Mouse (Mus musculus) intestine, embryonic 16.5 days (tissue): ENCODE measurements at regions not wholly inside any gene's neighbourhood (a gene's known extent, or its start where the extent isn't known, plus 50 kb on each side); places are given as distances from the start of the nearest gene placed in this dataset.
A peak's percentile ranks its signal among the peaks of the same experiment; 100 is the strongest.
"Not testable (repeated sequence)": the region's sequence is repeated elsewhere in the genome, so short reads cannot be mapped to it uniquely, and the experiment has no call there.

Experiments
- ATAC-seq: fragments of 200-750 bp; cut with Nextera tagmentation; 2 replicates; pipeline ENCODE4 v1.8.0; 2017; ENCODE audit warnings: moderate TSS enrichment, moderate library complexity
- H3K27ac ChIP-seq: fragments of 300-500 bp; sonication (generic); 2 replicates; pipeline ENCODE4 v1.5.1; 2014; ENCODE audit warnings: mild to moderate bottlenecking, low read length
- H3K27me3 ChIP-seq: fragments of 300-500 bp; sonication (generic); replicated peaks from 2 replicates; pipeline ENCODE4 v1.6.1; 2014; ENCODE audit warnings: low read length, control low read depth, mixed read lengths; ENCODE audit not compliant: control insufficient read depth, insufficient read depth
- H3K36me3 ChIP-seq: fragments of 300-500 bp; sonication (generic); 2 replicates; pipeline ENCODE4 v1.6.1; 2014; ENCODE audit warnings: low read length, control low read depth; ENCODE audit not compliant: control insufficient read depth, insufficient read depth
- H3K4me1 ChIP-seq: fragments of 300-500 bp; sonication (generic); 2 replicates; pipeline ENCODE4 v1.6.1; 2014; ENCODE audit warnings: low read length, control low read depth, mixed read lengths; ENCODE audit not compliant: control insufficient read depth, insufficient read depth
- H3K4me2 ChIP-seq: fragments of 300-500 bp; sonication (generic); 2 replicates; pipeline ENCODE4 v1.6.1; 2014; ENCODE audit warnings: low read depth, low read length, control low read depth
- H3K4me3 ChIP-seq: fragments of 300-500 bp; sonication (generic); 2 replicates; pipeline ENCODE4 v1.5.1; 2014; ENCODE audit warnings: mild to moderate bottlenecking, low read length
- H3K9ac ChIP-seq: fragments of 300-500 bp; sonication (generic); 2 replicates; pipeline ENCODE4 v1.6.1; 2014; ENCODE audit warnings: low read depth, low read length
- H3K9me3 ChIP-seq: fragments of 300-500 bp; sonication (generic); 2 replicates; pipeline ENCODE4 v1.6.1; 2016; ENCODE audit warnings: low read length, control low read depth; ENCODE audit not compliant: control insufficient read depth
- WGBS: fragments of 180-500 bp; shearing (Covaris S2); extraction: QIAGEN DNeasy Blood & Tissue Kit; methylation state at CpG from one replicate; pipeline ENCODE4 v1.1.7; 2014; 5-methylcytosine and 5-hydroxymethylcytosine counted together

DNA sequence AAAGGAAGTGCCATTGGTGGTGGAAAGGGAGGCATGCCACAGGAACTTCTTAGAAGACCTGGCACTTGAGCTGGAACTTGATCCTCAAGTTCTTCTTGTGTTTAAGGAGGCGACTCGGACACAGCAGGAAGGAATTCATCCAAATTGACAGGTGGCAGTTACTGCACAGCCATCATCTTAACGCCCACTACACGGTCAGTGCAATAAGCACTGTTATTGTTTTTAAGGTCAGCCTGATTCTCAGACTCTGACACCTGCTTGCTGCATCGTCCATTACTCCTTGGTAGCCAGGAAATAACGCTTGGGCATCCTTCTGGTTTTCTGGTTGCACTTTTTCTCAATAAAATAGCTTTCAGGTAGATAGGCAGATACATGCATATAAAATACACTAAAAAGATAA lies 118.6 kb upstream of the Cdyl start:
- WGBS: 65% methylated on average over 6 of the region's 6 CpGs
- no peaks in the 10 kb centered on the region for H3K4me1 ChIP-seq
- no peaks in the 10 kb centered on the region for H3K9me3 ChIP-seq
- H3K4me3 ChIP-seq: no peak overlapping the region
- H3K27ac ChIP-seq: no peak overlapping the region
- no peak overlapping the region for H3K9ac ChIP-seq
- no peak for ATAC-seq
- no peak overlapping the region for H3K4me2 ChIP-seq
- H3K27me3 ChIP-seq: no peaks in the 10 kb centered on the region
- no peaks in the 10 kb centered on the region for H3K36me3 ChIP-seq

GRCm38 (mm10) chr13:35564006-35564405 lies 95.6 kb upstream of the Cdyl start:
- Histone ChIP-seq H3K27ac (no peak overlapping the region), H3K9ac (no peak overlapping the region), H3K9me3 (no peaks in the 10 kb centered on the region), H3K36me3 (no peaks in the 10 kb centered on the region), H3K27me3 (no peaks in the 10 kb centered on the region), H3K4me3 (no peak overlapping the region), H3K4me1 (no peaks in the 10 kb centered on the region), H3K4me2 (no peak overlapping the region)
- no peak for ATAC-seq
- WGBS: 31% methylated on average over 1 of the region's 1 CpGs

- ATAC-seq: no peak
- 23% methylated on average over 3 of the region's 3 CpGs for WGBS
Measured at GRCm38 (mm10) chr13:35581616-35582015, 78.0 kb upstream of the Cdyl start.

DNA sequence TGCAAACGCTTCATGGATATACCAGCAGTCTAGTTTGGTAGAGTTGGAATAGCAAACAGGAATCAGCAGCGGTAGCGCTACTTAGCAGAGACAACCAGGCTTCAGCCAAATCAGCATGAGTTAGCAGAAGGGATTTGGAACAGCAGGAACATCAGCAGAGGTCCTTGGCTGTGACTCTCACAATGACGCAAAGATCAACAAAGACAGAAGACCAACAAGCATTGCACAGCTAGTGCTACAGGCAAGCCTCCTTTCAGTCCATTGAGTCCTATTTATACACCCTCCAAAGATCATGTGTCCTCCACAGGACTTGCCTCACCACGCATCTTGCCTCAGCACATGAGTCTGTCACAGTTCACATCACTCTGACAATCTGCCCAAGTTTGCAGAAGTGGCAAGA lies 61.6 kb upstream of the Cdyl start:
- no peak for ATAC-seq
- Histone ChIP-seq H3K9ac (no peak overlapping the region), H3K4me3 (no peak overlapping the region), H3K27me3 (no peaks in the 10 kb centered on the region), H3K4me2 (no peak overlapping the region), H3K4me1 (no peaks in the 10 kb centered on the region), H3K9me3 (no peaks in the 10 kb centered on the region), H3K27ac (no peak overlapping the region), H3K36me3 (no peaks in the 10 kb centered on the region)
- WGBS: 89% methylated on average over 5 of the region's 5 CpGs

More at GRCm38 (mm10) chr13:35581616-35582015, 78.0 kb upstream of the Cdyl start:
- H3K27me3 ChIP-seq: no peaks in the 10 kb centered on the region
- no peak overlapping the region for H3K27ac ChIP-seq
- H3K4me3 ChIP-seq: no peak overlapping the region
- H3K9me3 ChIP-seq: no peaks in the 10 kb centered on the region
- H3K36me3 ChIP-seq: no peaks in the 10 kb centered on the region
- no peak overlapping the region for H3K4me2 ChIP-seq
- H3K9ac ChIP-seq: no peak overlapping the region
- H3K4me1 ChIP-seq: no peaks in the 10 kb centered on the region

DNA sequence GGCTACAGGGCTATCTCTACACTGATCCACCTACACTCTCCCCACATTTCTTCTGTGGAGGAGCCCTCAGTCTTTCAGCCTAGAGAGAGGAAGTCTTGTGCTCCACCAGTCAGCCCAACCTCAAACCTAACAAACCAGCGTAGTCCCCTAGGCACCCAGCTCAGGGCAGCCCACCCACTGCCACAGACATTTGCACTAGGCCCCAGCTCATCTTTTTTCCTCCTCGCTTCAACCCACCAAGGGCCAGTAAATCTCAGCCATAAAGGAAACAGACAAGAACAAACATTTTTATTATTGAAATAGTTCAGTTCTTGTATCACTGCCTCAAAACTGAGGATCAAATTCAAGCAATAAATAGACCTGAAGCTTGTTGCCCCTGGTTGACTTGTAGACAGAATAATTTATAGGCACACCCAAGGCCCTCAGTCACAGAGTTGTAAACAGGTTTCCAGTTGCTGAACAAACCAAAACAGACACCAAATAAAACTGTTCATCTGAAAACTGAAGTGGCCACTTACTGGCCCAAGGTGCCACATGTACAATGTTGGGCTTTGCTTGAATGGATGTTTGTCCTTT lies 58.0 kb upstream of the Cdyl start:
- 87% methylated on average over 2 of the region's 2 CpGs for WGBS

DNA sequence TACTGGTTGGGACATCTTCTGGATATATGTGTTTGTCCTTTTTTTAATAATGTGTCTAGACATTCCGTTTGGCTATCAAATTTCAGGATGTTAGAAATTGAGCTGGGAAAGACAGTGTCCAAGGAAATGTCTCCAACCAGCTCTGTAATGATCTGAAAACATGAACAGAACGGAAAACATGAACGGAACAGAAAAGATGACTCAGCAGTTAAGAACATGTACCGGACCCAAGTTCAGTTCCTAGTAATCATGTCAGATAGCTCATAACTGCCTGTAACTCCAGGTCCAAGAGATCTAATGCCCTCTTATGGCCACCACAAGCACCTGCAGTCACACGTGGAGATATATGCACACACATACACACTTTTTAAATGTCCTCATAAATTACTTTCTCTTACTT lies 56.6 kb upstream of the Cdyl start:
- Histone ChIP-seq H3K9me3 (no peaks in the 10 kb centered on the region), H3K4me3 (no peak overlapping the region), H3K9ac (no peak overlapping the region), H3K4me2 (no peak overlapping the region), H3K4me1 (no peaks in the 10 kb centered on the region), H3K27me3 (no peaks in the 10 kb centered on the region), H3K27ac (no peak overlapping the region), H3K36me3 (no peaks in the 10 kb centered on the region)
- WGBS: 91% methylated on average over 5 of the region's 5 CpGs
- no peak for ATAC-seq

More for the DNA sequence above, 58.0 kb upstream of the Cdyl start:
- Histone ChIP-seq H3K36me3 (no peaks in the 10 kb centered on the region), H3K4me2 (no peak overlapping the region), H3K9me3 (no peaks in the 10 kb centered on the region), H3K27ac (no peak overlapping the region), H3K4me1 (no peaks in the 10 kb centered on the region), H3K9ac (no peak overlapping the region), H3K27me3 (no peaks in the 10 kb centered on the region), H3K4me3 (no peak overlapping the region)
- no peak for ATAC-seq

- H3K36me3 ChIP-seq: no peaks in the 10 kb centered on the region
- no peaks in the 10 kb centered on the region for H3K27me3 ChIP-seq
- H3K9me3 ChIP-seq: no peaks in the 10 kb centered on the region
- H3K27ac ChIP-seq: no peak overlapping the region
- no peak overlapping the region for H3K9ac ChIP-seq
- WGBS: 30% methylated on average over 1 of the region's 1 CpGs
- H3K4me1 ChIP-seq: no peaks in the 10 kb centered on the region
- H3K4me3 ChIP-seq: no peak overlapping the region
- ATAC-seq: peak; percentile 89
- no peak overlapping the region for H3K4me2 ChIP-seq
Measured at GRCm38 (mm10) chr13:35604061-35604460, 55.6 kb upstream of the Cdyl start.

- ATAC-seq: no peak
- Histone ChIP-seq H3K27ac (no peak overlapping the region), H3K27me3 (no peaks in the 10 kb centered on the region), H3K9ac (no peak overlapping the region), H3K36me3 (no peaks in the 10 kb centered on the region), H3K4me2 (no peak overlapping the region), H3K4me3 (no peak overlapping the region), H3K4me1 (no peaks in the 10 kb centered on the region), H3K9me3 (no peaks in the 10 kb centered on the region)
- 85% methylated on average over 3 of the region's 3 CpGs for WGBS
Measured at GRCm38 (mm10) chr13:35604765-35605164, 54.9 kb upstream of the Cdyl start.

DNA sequence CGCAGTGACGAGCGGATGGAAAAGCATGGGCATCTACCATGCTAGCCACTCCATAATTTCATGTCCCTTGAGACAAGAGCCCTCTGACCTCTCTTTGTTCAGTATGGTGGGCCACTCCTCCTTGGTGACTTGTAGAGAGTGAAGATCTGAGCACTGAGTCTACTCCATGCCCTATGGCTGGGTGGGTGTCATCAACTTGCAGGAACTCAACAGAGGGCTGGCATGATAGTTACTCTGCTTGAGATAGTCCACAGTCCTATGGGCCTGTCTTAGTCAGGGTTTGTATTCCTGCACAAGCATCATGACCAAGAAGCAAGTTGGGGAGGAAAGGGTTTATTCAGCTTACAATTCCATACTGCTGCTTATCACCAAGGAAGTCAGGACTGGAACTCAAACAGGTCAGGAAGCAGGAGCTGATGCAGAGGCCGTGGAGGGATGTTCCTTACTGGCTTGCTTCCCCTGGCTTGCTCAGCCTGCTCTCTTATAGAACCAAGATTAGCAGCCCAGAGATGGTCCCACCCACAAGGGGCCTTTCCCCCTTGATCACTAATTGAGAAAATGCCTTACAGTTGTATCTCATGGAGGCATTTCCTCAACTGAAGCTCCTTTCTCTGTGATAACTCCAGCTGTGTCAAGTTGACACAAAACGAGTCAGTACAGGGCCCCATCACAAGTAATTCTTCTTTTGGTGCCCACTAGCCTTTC lies 52.6 kb upstream of the Cdyl start:
- WGBS: 76% methylated on average over 5 of the region's 5 CpGs
- H3K36me3 ChIP-seq: not testable (repeated sequence)

GRCm38 (mm10) chr13:35607710-35608109 lies 51.9 kb upstream of the Cdyl start:
- H3K27me3 ChIP-seq: no peaks in the 10 kb centered on the region
- H3K36me3 ChIP-seq: no peaks in the 10 kb centered on the region
- no peak overlapping the region for H3K4me2 ChIP-seq
- ATAC-seq: no peak
- no peak overlapping the region for H3K4me3 ChIP-seq
- H3K9me3 ChIP-seq: no peaks in the 10 kb centered on the region
- H3K9ac ChIP-seq: no peak overlapping the region
- H3K27ac ChIP-seq: no peak overlapping the region
- no peaks in the 10 kb centered on the region for H3K4me1 ChIP-seq
- 97% methylated on average over 2 of the region's 2 CpGs for WGBS

More for the DNA sequence above, 52.6 kb upstream of the Cdyl start:
- H3K4me2 ChIP-seq, H3K27me3 ChIP-seq, H3K27ac ChIP-seq, H3K9me3 ChIP-seq, ATAC-seq, H3K4me1 ChIP-seq, H3K9ac ChIP-seq, H3K4me3 ChIP-seq: not testable (repeated sequence)
